Mouse (Mus musculus): ENCODE data around the gene Ovol1. TPM values are rescaled to one million over a fixed set of nuclear protein-coding genes. Genes with fewer than 3 reads are reported as not detected.

The Ovol1 gene
- polyA plus RNA-seq, 1 experiment from 2014 or later, result not detected

DNA sequence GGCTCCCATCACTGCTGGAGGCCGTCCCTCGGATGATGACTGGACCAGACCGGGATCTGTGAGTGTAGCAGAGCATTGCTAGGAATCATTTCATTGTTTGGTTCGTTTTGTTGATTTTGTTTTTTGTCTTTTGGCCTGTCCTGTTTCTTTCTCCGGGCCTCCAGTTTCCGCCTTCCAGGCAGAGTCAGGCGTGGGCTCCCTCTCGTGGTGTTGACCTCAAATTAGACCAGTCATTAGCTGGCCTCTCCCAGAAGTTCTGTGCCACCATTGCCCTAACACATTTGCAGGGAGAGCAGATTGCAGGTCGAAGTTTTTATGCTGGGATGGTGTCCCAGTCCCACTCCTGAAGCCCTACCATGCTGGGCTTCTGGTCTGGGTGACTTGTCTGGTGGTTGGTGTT lies 28.7 kb upstream of the Ovol1 start:
- no peak overlapping the region for H3K4me2 ChIP-seq
- no peak overlapping the region for H3K4me3 ChIP-seq
- no peaks in the 10 kb centered on the region for H3K27me3 ChIP-seq
- H3K27ac ChIP-seq, result no peak overlapping the region
- 76% methylated on average over 9 of the region's 9 CpGs for WGBS
- no peaks in the 10 kb centered on the region for H3K36me3 ChIP-seq
- ATAC-seq (ENCODE audit: low FRiP score), result no peak
- H3K9me3 ChIP-seq, result no peaks in the 10 kb centered on the region
- no peaks in the 10 kb centered on the region for H3K4me1 ChIP-seq (replicated peaks)
- H3K9ac ChIP-seq, result no peak overlapping the region

DNA sequence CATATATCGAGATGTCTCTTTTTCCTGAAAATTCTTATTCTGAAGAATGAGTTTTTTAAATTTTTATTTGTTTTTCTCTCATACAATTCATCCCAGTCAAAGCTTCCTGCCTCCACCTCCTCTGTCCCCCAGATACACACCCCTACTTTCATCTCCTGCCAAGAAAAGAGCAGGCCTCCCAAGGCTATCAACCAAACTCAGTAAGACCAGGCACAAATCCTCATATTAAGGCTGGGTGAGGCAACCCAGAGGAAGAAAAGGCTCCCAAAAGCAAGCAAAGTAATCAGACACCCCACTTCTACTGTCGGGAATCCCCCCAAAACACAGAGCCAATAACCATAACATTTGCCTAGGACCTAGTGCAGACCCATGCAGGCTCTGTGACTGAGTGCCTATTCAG lies 21.5 kb upstream of the Ovol1 start:
- WGBS, result 79% methylated on average over 2 of the region's 2 CpGs
- no peak for ATAC-seq (ENCODE audit: low FRiP score)

DNA sequence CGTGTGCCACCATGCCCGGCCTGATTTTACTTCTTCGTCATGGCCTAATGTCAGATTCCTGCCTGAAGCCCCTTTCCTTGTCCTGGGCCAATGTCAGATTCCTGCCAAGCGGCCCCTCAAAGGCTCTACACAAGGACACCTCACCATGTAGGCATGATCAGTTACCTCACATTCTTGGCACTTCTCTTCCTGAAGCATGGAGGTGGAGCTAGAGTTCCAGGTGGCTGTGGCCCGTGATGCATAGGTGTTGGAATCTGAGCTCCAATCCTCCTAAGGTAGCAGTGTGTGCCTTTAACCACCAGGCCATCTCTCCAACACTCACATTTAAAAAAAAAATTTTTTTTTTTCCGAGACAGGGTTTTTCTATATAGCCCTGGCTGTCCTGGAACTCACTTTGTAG lies 20.3 kb upstream of the Ovol1 start:
- no peaks in the 10 kb centered on the region for H3K9me3 ChIP-seq
- WGBS, result 92% methylated on average over 6 of the region's 6 CpGs
- no peak for ATAC-seq (ENCODE audit: low FRiP score)

More for the DNA sequence above, 21.5 kb upstream of the Ovol1 start:
- Histone ChIP-seq H3K27ac (no peak overlapping the region), H3K9ac (no peak overlapping the region), H3K4me3 (no peak overlapping the region), H3K4me2 (no peak overlapping the region), H3K4me1 (replicated peaks) (no peaks in the 10 kb centered on the region), H3K36me3 (no peaks in the 10 kb centered on the region), H3K27me3 (no peaks in the 10 kb centered on the region), H3K9me3 (no peaks in the 10 kb centered on the region)

DNA sequence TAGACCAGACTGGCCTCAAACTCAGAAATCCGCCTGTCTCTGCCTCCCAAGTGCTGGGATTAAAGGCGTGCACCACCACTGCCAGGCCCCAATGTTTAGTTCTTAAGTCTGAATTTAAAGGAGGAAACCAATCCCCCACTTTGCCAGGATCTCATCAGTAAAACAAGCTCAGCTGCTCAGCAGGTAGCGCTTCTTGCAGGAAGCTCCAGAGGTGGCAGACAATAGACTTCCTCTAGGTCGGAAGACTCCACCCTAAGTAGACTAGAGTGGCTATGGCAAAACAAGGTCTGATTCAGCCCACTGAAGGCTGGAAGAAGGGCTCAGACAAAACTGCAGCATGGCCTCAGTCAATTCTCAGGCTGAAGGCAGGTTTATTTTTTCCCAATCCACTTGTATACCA lies 19.5 kb upstream of the Ovol1 start:
- Histone ChIP-seq H3K4me3 (no peak overlapping the region), H3K27me3 (no peaks in the 10 kb centered on the region), H3K9me3 (no peaks in the 10 kb centered on the region), H3K4me1 (replicated peaks) (no peaks in the 10 kb centered on the region), H3K4me2 (no peak overlapping the region), H3K27ac (no peak overlapping the region), H3K36me3 (no peaks in the 10 kb centered on the region), H3K9ac (no peak overlapping the region)
- no peak for ATAC-seq (ENCODE audit: low FRiP score)
- 78% methylated on average over 4 of the region's 4 CpGs for WGBS

More for the DNA sequence above, 20.3 kb upstream of the Ovol1 start:
- Histone ChIP-seq H3K4me1 (replicated peaks) (no peaks in the 10 kb centered on the region), H3K4me3 (no peak overlapping the region), H3K4me2 (no peak overlapping the region), H3K27me3 (no peaks in the 10 kb centered on the region), H3K27ac (no peak overlapping the region), H3K9ac (no peak overlapping the region), H3K36me3 (no peaks in the 10 kb centered on the region)

DNA sequence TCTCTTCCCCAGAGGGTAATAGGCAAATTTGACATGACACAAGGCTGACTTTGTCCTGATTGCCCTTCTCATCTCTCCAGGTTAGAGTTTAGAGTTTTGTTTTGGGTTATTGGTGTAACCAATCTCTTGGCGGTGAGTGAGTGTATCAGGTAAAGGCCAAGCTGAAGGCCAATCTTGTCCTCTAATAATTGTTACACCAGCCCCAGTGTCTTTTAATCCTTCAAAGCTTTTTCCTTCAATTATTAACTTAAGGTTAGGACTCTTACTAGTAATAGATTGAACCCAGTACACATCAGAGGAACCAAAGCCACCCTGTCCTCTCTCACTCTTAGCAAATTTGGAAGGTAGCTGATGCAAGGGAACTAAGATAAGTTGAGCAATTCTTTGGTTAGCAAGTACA lies 14.9 kb upstream of the Ovol1 start:
- Histone ChIP-seq H3K4me1 (replicated peaks) (no peaks in the 10 kb centered on the region), H3K4me2 (no peak overlapping the region), H3K9me3 (no peaks in the 10 kb centered on the region), H3K27me3 (peaks cover 3% of the 10 kb centered on the region; the same call in 1 of the 2 replicates), H3K27ac (no peak overlapping the region), H3K4me3 (no peak overlapping the region), H3K9ac (no peak overlapping the region), H3K36me3 (peaks cover 9% of the 10 kb centered on the region)
- ATAC-seq (ENCODE audit: low FRiP score), result no peak
- WGBS, result 97% methylated on average over 1 of the region's 1 CpGs

DNA sequence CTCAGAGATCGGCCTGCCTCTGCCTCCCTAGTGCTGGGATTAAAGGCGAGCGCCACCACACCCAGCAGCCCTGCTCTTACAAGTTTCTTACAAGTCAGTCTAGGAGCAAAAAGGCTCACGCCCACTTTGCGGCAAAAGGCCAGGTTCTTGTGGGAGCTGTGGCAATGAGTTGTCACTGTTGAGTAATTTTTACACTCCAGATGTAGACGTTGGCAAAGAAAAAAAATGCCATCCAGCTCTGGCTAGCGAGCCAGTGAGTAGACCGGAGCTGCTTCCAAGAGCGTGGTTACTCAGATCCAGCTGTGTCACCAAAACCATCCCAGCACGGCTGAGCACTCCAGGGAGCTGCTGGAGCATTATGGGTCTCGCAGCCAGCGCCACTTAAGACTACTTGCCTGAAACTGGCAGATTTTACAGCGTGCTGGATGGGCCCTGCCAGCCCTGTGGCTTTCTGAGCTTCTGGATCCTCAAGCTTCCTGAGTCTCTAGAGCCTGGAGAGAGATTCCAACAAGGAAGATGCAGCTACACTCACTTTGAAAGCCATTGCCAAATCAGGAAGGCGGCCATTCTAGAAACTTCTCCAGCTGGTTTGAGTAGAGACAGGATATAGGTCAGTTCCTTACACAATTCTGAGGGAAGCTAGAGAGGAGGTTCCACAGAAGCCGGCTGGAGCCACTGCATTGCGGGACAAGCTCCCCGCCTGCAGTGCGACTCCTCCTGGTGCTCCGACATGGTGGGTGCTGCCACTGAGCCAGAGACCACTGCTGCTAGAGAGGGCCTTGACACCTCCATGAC lies 12.1 kb upstream of the Ovol1 start:
- H3K9ac ChIP-seq, result no peak overlapping the region
- H3K4me1 ChIP-seq (replicated peaks), result peaks cover 17% of the 10 kb centered on the region
- WGBS, result 87% methylated on average over 19 of the region's 19 CpGs

DNA sequence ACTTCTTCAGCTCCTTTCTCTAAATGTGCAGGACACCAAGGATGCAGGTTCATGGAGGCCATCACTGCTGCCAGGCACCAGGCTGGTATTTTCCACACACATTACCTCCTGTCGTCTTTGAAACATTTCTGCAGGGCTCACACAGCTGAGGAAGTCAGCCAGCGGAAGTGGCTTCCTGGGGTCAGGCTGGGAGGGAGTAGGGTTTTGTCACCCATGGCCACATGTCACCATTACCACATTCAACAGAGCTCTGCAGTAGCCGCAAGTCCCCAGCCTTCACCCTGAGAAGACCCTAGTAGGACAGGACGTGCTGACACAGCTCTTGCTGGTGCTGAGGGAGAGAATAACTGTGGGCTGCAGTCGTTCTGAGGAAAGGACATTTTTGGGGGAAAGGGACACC lies 11.4 kb upstream of the Ovol1 start:
- no peak for ATAC-seq (ENCODE audit: low FRiP score)
- 77% methylated on average over 5 of the region's 5 CpGs for WGBS

More for the DNA sequence above, 12.1 kb upstream of the Ovol1 start:
- Histone ChIP-seq H3K27ac (no peak overlapping the region), H3K9me3 (no peaks in the 10 kb centered on the region), H3K4me3 (no peak overlapping the region), H3K27me3 (peaks cover 13% of the 10 kb centered on the region; the same call in 1 of the 2 replicates), H3K4me2 (no peak overlapping the region), H3K36me3 (peaks cover 20% of the 10 kb centered on the region)
- no peak for ATAC-seq (ENCODE audit: low FRiP score)

DNA sequence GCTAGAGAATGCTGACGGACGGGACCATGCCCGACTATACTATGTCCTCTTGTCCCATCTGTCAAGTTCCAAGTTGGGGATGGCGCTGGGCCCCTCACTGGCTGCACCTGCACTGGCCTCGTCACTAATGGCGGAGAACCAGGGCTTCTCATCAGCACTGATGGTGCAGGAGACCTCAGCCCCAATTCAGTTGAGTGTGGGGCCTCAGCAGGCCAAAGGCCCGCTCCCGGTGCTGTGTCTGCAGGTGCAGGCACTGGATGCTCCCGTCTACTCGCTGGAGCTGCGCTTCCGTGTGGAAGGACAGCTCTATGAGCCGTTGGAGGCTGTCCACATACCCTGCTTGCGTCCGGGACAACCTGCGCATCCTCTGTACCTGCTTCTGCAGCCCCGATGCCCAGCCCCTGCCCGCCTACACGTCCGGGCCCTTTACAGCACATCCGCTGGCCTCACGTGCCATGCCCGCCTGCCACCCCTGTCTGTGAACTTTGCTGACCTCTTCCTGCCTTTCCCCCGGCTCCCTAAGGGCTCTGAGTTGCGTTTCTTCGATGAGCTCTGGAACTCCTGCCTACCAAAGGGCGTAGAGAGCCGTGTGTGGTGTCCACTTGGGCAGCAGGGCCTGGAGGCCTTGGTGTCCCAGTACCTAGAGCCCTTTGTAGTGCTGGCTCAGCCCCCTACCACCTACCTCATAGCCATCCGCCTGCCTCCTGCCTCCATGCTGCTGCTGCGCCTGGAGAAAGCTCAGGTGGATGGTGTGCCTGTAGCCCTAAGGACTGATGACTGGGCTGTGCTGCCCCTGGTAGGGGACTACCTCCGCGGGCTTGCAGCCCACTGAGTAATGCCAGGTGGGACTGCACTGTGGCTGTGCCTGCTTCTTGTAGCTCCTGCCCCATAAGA lies 10.2 kb upstream of the Ovol1 start:
- no peak for ATAC-seq (ENCODE audit: low FRiP score)
- Histone ChIP-seq H3K9ac (no peak overlapping the region), H3K4me1 (replicated peaks) (peaks cover 29% of the 10 kb centered on the region)

More for the DNA sequence above, 11.4 kb upstream of the Ovol1 start:
- Histone ChIP-seq H3K27me3 (peaks cover 13% of the 10 kb centered on the region; the same call in 1 of the 2 replicates), H3K36me3 (peaks cover 20% of the 10 kb centered on the region), H3K4me2 (no peak overlapping the region), H3K27ac (no peak overlapping the region), H3K4me3 (no peak overlapping the region), H3K9ac (no peak overlapping the region), H3K9me3 (no peaks in the 10 kb centered on the region), H3K4me1 (replicated peaks) (peaks cover 24% of the 10 kb centered on the region)

DNA sequence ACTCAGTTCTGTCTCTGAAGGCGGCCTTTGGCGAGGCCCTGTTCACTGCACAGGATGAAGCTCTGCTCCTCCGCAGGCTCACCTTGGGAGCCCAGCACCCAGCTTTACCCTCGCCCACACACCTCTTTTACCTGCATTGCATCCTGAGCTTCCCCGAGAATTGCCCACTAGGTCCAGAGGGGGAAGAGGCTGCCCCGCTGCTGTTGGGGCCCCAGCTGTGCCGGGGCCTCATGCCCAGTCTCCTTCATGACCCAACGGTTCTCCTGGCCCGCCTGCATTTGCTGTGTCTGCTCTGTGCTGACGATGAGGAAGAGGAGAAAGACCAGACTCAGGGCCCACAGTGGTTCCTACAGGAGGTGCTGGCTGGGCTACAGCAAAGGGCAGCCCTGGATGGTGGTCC lies 9.1 kb upstream of the Ovol1 start:
- WGBS, result 95% methylated on average over 10 of the region's 10 CpGs
- no peak for ATAC-seq (ENCODE audit: low FRiP score)
- no peak overlapping the region for H3K4me2 ChIP-seq
- 0 out of 2 replicates have a peak overlapping the region, but pooled peaks have one; percentile 62 for H3K9ac ChIP-seq
- peaks cover 29% of the 10 kb centered on the region for H3K4me1 ChIP-seq (replicated peaks)
- H3K27me3 ChIP-seq, result peaks cover 35% of the 10 kb centered on the region
- H3K27ac ChIP-seq, result no peak overlapping the region
- H3K36me3 ChIP-seq, result peaks cover 20% of the 10 kb centered on the region
- H3K4me3 ChIP-seq, result no peak overlapping the region
- H3K9me3 ChIP-seq, result no peaks in the 10 kb centered on the region

More for the DNA sequence above, 10.2 kb upstream of the Ovol1 start:
- H3K27ac ChIP-seq, result no peak overlapping the region
- peaks cover 20% of the 10 kb centered on the region for H3K36me3 ChIP-seq
- H3K4me3 ChIP-seq, result no peak overlapping the region
- H3K27me3 ChIP-seq, result peaks cover 25% of the 10 kb centered on the region
- WGBS, result 89% methylated on average over 32 of the region's 32 CpGs
- no peaks in the 10 kb centered on the region for H3K9me3 ChIP-seq
- H3K4me2 ChIP-seq, result no peak overlapping the region

DNA sequence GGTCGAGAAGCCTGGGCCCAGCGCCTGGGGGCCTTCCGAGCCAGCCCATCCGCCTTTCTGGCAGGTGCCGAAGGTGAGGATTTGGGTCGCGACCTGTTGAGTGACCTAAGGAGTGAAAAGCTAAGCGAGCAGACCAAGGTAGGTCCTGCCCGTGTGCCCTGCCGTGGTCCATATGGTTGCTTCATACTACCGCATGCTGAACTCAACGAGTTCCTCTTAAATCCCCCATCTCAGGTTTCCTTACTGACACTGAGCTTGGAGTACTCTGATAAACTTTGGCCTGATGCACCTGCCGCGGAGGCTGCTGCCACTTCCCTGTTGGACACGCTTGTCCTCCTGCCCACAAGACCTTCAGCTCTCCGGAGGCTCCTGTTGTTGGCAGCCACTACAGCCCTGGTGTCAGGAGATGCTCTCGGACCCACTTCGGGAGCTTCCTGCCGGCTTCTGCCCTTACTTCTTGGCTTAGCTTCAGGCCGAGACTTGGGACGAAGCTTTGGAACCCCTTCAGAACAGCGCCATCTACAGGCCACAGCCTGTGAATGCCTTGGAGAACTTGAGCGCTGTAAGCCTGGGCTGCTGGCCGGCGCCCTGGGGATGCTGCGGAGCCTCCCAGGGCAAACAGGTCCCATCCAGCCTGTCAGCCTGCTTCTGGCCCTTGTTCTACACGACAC lies 8.2 kb upstream of the Ovol1 start:
- peaks cover 29% of the 10 kb centered on the region for H3K4me1 ChIP-seq (replicated peaks)
- H3K4me3 ChIP-seq, result peak overlapping the region; percentile 69
- ATAC-seq (ENCODE audit: low FRiP score), result peak; percentile 22
- 8% methylated on average over 27 of the region's 27 CpGs for WGBS
- peaks cover 20% of the 10 kb centered on the region for H3K36me3 ChIP-seq
- H3K27me3 ChIP-seq, result peaks cover 44% of the 10 kb centered on the region
- H3K4me2 ChIP-seq, result peak overlapping the region; percentile 86
- peak overlapping the region; percentile 89; the same call in 1 of the 2 replicates for H3K27ac ChIP-seq
- no peaks in the 10 kb centered on the region for H3K9me3 ChIP-seq
- peak overlapping the region; percentile 85 for H3K9ac ChIP-seq

DNA sequence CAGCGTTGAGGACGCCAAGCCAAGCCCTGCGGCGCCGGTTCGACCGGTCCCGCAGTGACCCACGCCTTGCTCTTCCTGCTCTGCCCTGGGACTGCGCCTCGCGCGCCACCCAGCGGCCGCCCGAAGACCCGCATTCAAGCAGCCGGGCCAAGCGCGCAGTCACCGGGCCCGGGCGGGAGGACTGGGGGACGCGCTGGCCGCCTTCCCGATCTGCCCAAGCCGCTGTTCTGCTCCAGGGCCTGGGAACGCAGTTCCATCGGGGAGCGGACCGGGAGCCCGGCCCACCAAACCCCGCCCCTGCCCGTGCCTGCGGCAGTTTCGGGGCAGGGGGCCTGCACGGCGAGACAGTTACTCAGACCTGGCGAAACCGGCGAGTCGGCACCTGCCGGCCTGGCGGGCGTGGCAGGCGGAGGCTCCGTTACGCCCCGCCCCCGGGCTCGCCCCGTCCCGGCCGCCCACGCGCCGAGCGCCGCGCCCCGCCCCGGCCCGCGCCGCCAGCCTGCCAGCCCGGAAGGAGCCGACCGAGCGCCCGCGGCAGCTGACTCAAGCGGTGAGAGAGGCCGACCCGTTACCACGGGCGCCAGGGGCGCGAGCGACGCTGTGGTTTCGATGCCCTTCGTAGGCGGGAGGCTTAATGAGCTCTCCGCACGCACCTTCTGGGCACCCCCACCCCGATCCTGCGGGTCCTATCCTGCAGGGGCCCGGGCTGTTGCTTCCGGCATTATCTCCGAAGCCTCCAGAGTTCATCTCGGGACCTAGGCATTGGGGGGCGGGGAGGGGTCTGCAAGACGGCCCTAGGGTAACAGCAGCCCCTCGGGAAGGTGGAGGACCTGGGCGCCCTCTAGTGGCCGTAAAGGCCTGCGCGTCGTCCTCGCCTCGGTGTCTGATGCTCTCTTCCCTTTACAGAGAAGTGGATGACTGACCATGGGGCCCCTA lies 7.4 kb upstream of the Ovol1 start, which contains the start of gene Ap5b1:
Gene Ap5b1, plus strand, starts transcription at position 492 of the 936 bp plus-strand sequence.
- Histone ChIP-seq H3K27me3 (peaks cover 51% of the 10 kb centered on the region), H3K4me2 (peak within 1 kb of the TSS; percentile 86), H3K36me3 (peaks cover 20% of the 10 kb centered on the region), H3K27ac (peak within 1 kb of the TSS; percentile 89), H3K9ac (peak within 1 kb of the TSS; percentile 85), H3K9me3 (no peaks in the 10 kb centered on the region), H3K4me3 (peak within 1 kb of the TSS; percentile 69), H3K4me1 (replicated peaks) (peaks cover 29% of the 10 kb centered on the region)
- under 1% methylated on average over 93 of the region's 102 CpGs for WGBS
- peak; percentile 86 for ATAC-seq (ENCODE audit: low FRiP score)

All from hindbrain, embryonic 13.5 days (tissue).